Mouse (Mus musculus) embryonic facial prominence, embryonic 11.5 days (tissue): ENCODE measurements around the gene 5730409E04Rik. TPM values are rescaled to one million over a fixed set of nuclear protein-coding genes. Genes with fewer than 3 reads are reported as not detected.

ENCODE experiments used
- ATAC-seq: fragments of 200-750 bp; cut with Nextera tagmentation; replicated peaks from 2 replicates; pipeline ENCODE4 v1.8.0; 2017; ENCODE audit warnings: low read depth; ENCODE audit not compliant: insufficient number of reproducible peaks, low FRiP score, low TSS enrichment
- DNase-seq: peaks from one replicate; pipeline ENCODE4 v3.0.0-alpha.2; 2015; ENCODE audit warnings: low spot score
- H3K27ac ChIP-seq: fragments of 300-500 bp; sonication (generic); replicated peaks from 2 replicates; pipeline ENCODE4 v1.5.1; 2014; ENCODE audit warnings: mild to moderate bottlenecking, low read depth, low read length, control low read depth
- H3K27me3 ChIP-seq: fragments of 300-500 bp; sonication (generic); 2 replicates; pipeline ENCODE4 v1.6.1; 2014; ENCODE audit warnings: mild to moderate bottlenecking, low read length, moderate library complexity, mixed read lengths; ENCODE audit not compliant: control insufficient read depth, insufficient read depth
- H3K36me3 ChIP-seq: fragments of 300-500 bp; sonication (generic); replicated peaks from 2 replicates; pipeline ENCODE4 v1.6.1; 2014; ENCODE audit warnings: low read depth, mild to moderate bottlenecking, low read length, moderate library complexity, mixed read lengths; ENCODE audit not compliant: control insufficient read depth, insufficient read depth
- H3K4me1 ChIP-seq: fragments of 300-500 bp; sonication (generic); 2 replicates; pipeline ENCODE4 v1.6.1; 2014; ENCODE audit warnings: low read length, mixed read lengths; ENCODE audit not compliant: control insufficient read depth, insufficient read depth
- H3K4me2 ChIP-seq: fragments of 300-500 bp; sonication (generic); 2 replicates; pipeline ENCODE4 v1.6.1; 2014; ENCODE audit warnings: low read depth, mild to moderate bottlenecking, control low read depth, low read length, moderate library complexity
- H3K4me3 ChIP-seq: fragments of 300-500 bp; sonication (generic); 2 replicates; pipeline ENCODE4 v1.5.1; 2014; ENCODE audit warnings: low read depth, low read length, control low read depth
- H3K9ac ChIP-seq: fragments of 300-500 bp; sonication (generic); replicated peaks from 2 replicates; pipeline ENCODE4 v1.6.1; 2014; ENCODE audit warnings: mild to moderate bottlenecking, control low read depth, low read length
- H3K9me3 ChIP-seq: fragments of 300-500 bp; sonication (generic); replicated peaks from 2 replicates; pipeline ENCODE4 v1.6.1; 2016; ENCODE audit warnings: mild to moderate bottlenecking, low read length, inconsistent platforms, mixed read lengths; ENCODE audit not compliant: control insufficient read depth
- WGBS: fragments of 180-500 bp; shearing (Covaris S2); extraction: QIAGEN DNeasy Blood & Tissue Kit; methylation state at CpG from one replicate; pipeline ENCODE4 v1.1.7; 2014; 5-methylcytosine and 5-hydroxymethylcytosine counted together
- polyA plus RNA-seq: library from polyadenylated mRNA; unstranded; fragments of >200 nt; fragmentation: Nextera tagmentation; extraction: Ambion mirVana; gene quantifications from 2 replicates; pipeline ENCODE4 v1.2.1, GENCODE M21; 2014

The 5730409E04Rik gene
- polyA plus RNA-seq, 1 experiment from 2014 or later = 1.4 TPM

DNA sequence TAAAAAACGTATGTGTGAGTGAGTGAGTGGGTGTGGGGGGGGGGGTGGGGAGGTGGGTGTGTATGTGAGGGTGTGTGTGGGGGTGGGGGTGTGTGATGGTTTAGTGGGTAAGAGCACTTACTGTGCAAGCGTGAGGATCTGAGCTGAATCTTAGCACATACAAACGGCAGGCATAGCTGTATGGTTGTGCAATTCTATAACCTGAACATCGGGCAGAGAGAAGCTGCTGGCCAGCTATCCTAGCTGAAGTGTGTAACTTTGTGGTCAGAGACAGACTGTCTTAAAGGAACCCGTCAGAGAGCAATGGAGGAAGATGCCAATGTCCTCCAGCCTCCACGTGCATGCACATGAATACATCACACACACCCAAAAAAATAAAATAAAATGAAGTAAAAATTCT lies 17.6 kb upstream of the 5730409E04Rik start:
- Histone ChIP-seq H3K9me3 (no peaks in the 10 kb centered on the region), H3K9ac (no peak overlapping the region), H3K4me1 (no peaks in the 10 kb centered on the region), H3K4me3 (no peak overlapping the region), H3K27me3 (no peaks in the 10 kb centered on the region), H3K4me2 (no peak overlapping the region), H3K27ac (no peak overlapping the region), H3K36me3 (no peaks in the 10 kb centered on the region; the same call in none of the 2 replicates)
- DNase-seq (no peak), ATAC-seq (no peak)
- WGBS = 90% methylated on average over 6 of the region's 6 CpGs

GRCm38 (mm10) chr4:126599971-126600754 lies 9.5 kb upstream of the 5730409E04Rik start:
- H3K27ac ChIP-seq = no peak overlapping the region
- no peaks in the 10 kb centered on the region for H3K36me3 ChIP-seq
- ATAC-seq (no peak), DNase-seq (peak; percentile 87)
- 35% methylated on average over 8 of the region's 8 CpGs for WGBS
- H3K27me3 ChIP-seq = no peaks in the 10 kb centered on the region
- H3K9ac ChIP-seq = no peak overlapping the region
- H3K4me3 ChIP-seq = no peak overlapping the region
- no peaks in the 10 kb centered on the region for H3K4me1 ChIP-seq
- H3K4me2 ChIP-seq = no peak overlapping the region
- H3K9me3 ChIP-seq = no peaks in the 10 kb centered on the region

DNA sequence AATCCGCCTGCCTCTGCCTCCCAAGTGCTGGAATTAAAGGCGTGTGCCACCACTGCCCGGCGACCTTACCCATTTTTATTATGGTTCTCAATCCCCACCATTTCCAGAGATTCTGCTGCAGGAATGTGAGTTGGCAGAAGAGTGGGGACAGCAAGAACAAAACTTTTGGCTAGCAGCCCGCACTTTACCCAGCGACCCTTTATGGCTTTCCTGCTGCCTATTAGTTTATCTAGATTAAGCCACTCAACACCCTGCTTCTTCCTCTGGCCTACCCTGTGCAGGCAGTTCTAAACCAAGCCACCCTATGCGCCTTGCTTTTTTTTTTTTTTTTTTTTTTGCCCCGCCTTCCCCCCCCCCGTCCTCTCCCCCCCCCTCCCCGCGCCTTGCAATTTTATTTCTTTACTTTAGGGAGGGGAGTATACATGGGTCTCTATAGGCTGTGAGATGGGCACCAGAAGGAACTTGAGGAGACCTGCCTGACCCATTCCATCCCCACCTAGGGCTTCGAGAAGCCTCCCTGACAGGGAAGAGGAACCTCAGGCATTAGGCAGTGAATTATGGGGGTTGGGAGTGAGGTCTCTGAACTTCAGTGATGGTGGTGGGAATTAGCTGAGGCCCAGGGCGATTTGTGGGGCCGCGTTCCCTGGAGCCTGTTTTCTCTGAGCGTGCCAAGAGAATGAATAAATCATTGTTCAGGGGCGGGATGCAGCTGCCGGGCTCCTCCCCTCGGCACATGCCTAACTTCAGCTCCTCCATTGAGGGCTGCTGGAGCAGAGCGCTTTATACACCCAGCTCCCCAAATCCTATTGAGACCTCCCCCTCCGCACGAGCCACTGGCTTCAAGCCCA lies 7.8 kb upstream of the 5730409E04Rik start:
- peak; percentile 77 for DNase-seq
- no peaks in the 10 kb centered on the region for H3K27me3 ChIP-seq
- H3K4me2 ChIP-seq = peak overlapping the region; percentile 36
- H3K9ac ChIP-seq = no peak overlapping the region
- peak; percentile 83 for ATAC-seq
- H3K36me3 ChIP-seq = no peaks in the 10 kb centered on the region
- WGBS = 26% methylated on average over 21 of the region's 22 CpGs
- no peaks in the 10 kb centered on the region for H3K9me3 ChIP-seq
- no peaks in the 10 kb centered on the region for H3K4me1 ChIP-seq
- no peak overlapping the region for H3K27ac ChIP-seq
- H3K4me3 ChIP-seq = no peak overlapping the region

DNA sequence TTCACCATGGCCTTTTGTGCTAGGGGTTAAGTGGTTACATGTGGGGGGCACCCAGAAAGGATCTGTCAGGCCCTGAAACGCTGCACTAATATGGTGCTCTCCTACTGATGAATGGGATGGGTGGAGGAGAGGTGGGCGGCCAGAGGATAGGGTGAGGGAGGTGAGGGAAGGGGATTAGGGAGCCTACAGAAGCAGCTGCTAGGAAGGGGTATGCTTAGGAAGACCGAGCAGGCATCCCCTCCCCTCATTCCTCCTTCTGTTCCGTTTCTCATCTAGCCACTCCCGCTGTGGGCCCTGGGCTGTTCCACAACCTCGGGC lies 7.2 kb upstream of the 5730409E04Rik start:
- Histone ChIP-seq H3K4me1 (no peaks in the 10 kb centered on the region), H3K36me3 (no peaks in the 10 kb centered on the region), H3K9ac (peak overlapping the region; percentile 28; the same call in 1 of the 2 replicates), H3K4me2 (peak overlapping the region; percentile 36), H3K27ac (no peak overlapping the region), H3K9me3 (no peaks in the 10 kb centered on the region), H3K27me3 (no peaks in the 10 kb centered on the region), H3K4me3 (no peak overlapping the region)
- ATAC-seq (peak; percentile 66), DNase-seq (no peak)
- WGBS = 13% methylated on average over 6 of the region's 6 CpGs

- Histone ChIP-seq H3K4me1 (no peaks in the 10 kb centered on the region), H3K36me3 (no peaks in the 10 kb centered on the region), H3K4me3 (no peak overlapping the region), H3K4me2 (no peak overlapping the region), H3K27ac (no peak overlapping the region), H3K27me3 (no peaks in the 10 kb centered on the region), H3K9me3 (no peaks in the 10 kb centered on the region), H3K9ac (no peak overlapping the region)
- ATAC-seq (no peak), DNase-seq (no peak)
- 69% methylated on average over 2 of the region's 2 CpGs for WGBS
These were observed 5.5 kb upstream of the 5730409E04Rik start for GRCm38 (mm10) chr4:126604141-126604540.

DNA sequence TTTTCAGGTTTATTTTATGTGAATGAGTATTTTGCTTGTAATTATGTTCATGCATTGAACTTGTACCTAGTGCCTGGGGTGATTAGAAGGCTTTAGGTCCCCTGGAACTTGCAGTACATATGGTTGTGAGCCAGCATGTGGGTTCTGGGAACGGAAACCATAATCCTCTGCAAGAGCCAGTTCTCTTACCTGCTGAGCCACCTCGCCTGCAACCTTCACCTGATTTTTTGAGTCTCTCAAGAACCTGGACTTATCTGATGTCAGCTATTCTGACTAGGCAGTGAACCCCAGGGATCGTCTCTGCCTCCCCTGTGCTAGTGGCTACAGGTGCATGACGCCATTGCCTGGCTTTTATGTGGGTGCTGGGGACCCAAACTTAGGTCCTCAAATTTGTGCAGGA lies 3.9 kb upstream of the 5730409E04Rik start:
- ATAC-seq (no peak), DNase-seq (no peak)
- H3K4me3 ChIP-seq = no peak overlapping the region
- 84% methylated on average over 4 of the region's 4 CpGs for WGBS
- H3K9ac ChIP-seq = no peak overlapping the region
- H3K9me3 ChIP-seq = no peaks in the 10 kb centered on the region
- H3K36me3 ChIP-seq = no peaks in the 10 kb centered on the region
- no peaks in the 10 kb centered on the region for H3K4me1 ChIP-seq
- no peaks in the 10 kb centered on the region for H3K27me3 ChIP-seq
- no peak overlapping the region for H3K4me2 ChIP-seq
- H3K27ac ChIP-seq = no peak overlapping the region

DNA sequence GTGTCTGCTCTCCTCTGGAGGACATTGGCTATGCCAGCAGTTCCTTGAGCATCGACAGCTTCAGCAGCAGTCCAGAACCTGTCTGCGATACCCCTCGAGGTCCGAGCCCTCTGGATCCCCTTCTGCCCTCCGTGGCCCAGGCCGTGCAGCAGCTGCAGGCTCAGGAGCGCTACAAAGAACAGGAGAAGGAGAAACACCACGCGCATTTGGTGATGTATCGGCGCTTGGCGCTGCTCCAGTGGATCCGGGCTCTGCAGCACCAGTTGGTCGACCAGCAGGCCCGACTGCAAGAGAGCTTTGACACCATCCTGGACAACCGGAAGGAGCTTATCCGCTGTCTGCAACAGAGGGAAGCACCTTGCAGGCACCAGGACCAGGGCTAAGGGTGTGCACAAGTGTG lies 2.4 kb downstream of the 5730409E04Rik start:
- H3K9ac ChIP-seq = no peak overlapping the region
- H3K36me3 ChIP-seq = no peaks in the 10 kb centered on the region
- no peaks in the 10 kb centered on the region for H3K9me3 ChIP-seq
- no peak overlapping the region for H3K4me3 ChIP-seq
- no peaks in the 10 kb centered on the region for H3K27me3 ChIP-seq
- ATAC-seq (no peak), DNase-seq (no peak)
- H3K27ac ChIP-seq = no peak overlapping the region
- no peaks in the 10 kb centered on the region for H3K4me1 ChIP-seq
- H3K4me2 ChIP-seq = no peak overlapping the region
- 88% methylated on average over 17 of the region's 17 CpGs for WGBS

DNA sequence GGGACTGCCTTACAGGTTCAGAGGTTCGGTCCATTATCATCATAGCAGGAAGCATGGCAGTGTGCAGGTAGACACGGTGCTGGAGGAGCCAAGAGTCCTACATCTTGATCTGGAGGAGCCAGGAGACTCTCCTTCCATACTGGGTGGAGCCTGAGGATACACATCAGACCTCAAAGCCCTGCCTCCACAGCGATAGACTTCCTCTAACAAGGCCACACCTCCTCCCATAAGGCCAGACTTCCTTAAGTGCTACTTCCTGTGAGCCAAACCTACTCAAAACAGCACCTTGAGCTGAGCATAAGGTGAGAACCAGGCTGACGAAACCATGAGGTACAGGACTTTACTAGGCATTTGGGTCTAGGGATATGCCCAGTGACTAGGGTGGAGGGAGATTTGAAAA lies 6.7 kb downstream of the 5730409E04Rik start:
- Histone ChIP-seq H3K9me3 (no peaks in the 10 kb centered on the region), H3K4me3 (no peak overlapping the region), H3K4me2 (no peak overlapping the region), H3K27ac (no peak overlapping the region), H3K36me3 (no peaks in the 10 kb centered on the region), H3K9ac (no peak overlapping the region), H3K4me1 (no peaks in the 10 kb centered on the region), H3K27me3 (no peaks in the 10 kb centered on the region)
- DNase-seq = no peak
- WGBS = 87% methylated on average over 4 of the region's 4 CpGs
- no peak for ATAC-seq
